Mouse (Mus musculus): ENCODE measurements around the gene Pla2g5.

GRCm38 (mm10) chr4:138857576-138857975 lies 5.7 kb downstream of the Pla2g5 start:
- TF ChIP-seq CTCF (IDR thresholded peaks at IDR 0.05) (no peak), EP300 (IDR thresholded peaks at IDR 0.05) (no peak)

Measured in lung, postnatal 0 days (tissue).